19 mouse cellular contexts compared by ENCODE assay signal in the genomic region with DNA sequence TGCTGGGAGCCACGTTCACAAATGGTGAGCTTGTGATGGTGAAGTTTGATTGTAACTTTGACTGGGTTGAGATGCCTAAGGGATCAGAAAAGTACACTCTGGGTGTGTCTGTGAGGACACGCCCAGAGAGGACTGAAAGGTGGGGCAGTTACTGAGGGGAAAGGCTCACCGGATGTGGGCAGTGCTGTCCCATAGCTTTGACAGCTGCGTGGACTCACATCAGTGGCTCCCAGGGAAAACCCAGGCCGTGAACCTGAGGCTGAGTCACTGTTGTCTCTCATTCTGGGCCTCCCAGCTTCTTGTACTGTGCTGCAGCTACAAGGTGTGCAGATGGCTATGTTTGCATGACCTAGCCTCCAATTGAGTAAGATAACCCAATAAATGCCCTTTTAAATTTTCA. TPM values are rescaled to one million over a fixed set of nuclear protein-coding genes. Genes with fewer than 3 reads are reported as not detected.
"Had no signal": no experiment of that assay in that cellular context is flagged by ENCODE, and none has a peak within 500 bp of the region (broad histone marks: within the 10 kb centered on the region; RNA-seq: fewer than 3 reads in every experiment).

No protein-coding gene starts in this region.

- H3K36me3 ChIP-seq: limb, embryonic 10.5 days; liver, embryonic 15.5 days; midbrain, embryonic 10.5 days had no signal

- H3K4me1 ChIP-seq: midbrain, embryonic 10.5 days had no signal

- ATAC-seq: lung, postnatal 0 days had no signal

- DNase-seq: kidney, adult 9 months; kidney, postnatal 10 days; kidney, postnatal 4 days; lung, adult 2 months; lung, postnatal 36 days; midbrain, embryonic 14.5 days; thymus, adult 18-20 months; thymus, postnatal 14 days had no signal

- H3K9ac ChIP-seq: liver, embryonic 15.5 days had no signal

- H3K4me3 ChIP-seq: layer of hippocampus, adult 2 months; limb, embryonic 10.5 days; liver, embryonic 15.5 days; midbrain, embryonic 10.5 days had no signal

- H3K9me3 ChIP-seq: limb, embryonic 10.5 days; liver, embryonic 15.5 days had no signal

- H3K4me2 ChIP-seq: liver, embryonic 11.5 days; liver, embryonic 15.5 days had no signal

- H3K27ac ChIP-seq: layer of hippocampus, adult 2 months; limb, embryonic 10.5 days; liver, embryonic 15.5 days; midbrain, embryonic 10.5 days had no signal

RNA-seq across cellular contexts. Expression of a gene that starts 43.1 kb away (rescaled TPM):
- total RNA-seq: layer of hippocampus, adult 2 months; layer of hippocampus, postnatal 14 days; left cerebral cortex, adult 18-20 months; left cerebral cortex, postnatal 10 days; megakaryocyte progenitor cell, adult 5-6 weeks; monocyte, adult 5-6 weeks had no signal
- polyA plus RNA-seq: limb, embryonic 10.5 days; liver, embryonic 11.5 days; liver, embryonic 15.5 days; lung, adult 2 months; lung, postnatal 0 days; midbrain, embryonic 10.5 days; midbrain, embryonic 14.5 days had no signal
